Mouse (Mus musculus) kidney, postnatal 0 days (tissue): ENCODE data around the gene Ccdc157. TPM values are rescaled to one million over a fixed set of nuclear protein-coding genes. Genes with fewer than 3 reads are reported as not detected.

Experiments
- ATAC-seq: fragments of 200-750 bp; cut with Nextera tagmentation; replicated peaks from 2 replicates; pipeline ENCODE4 v1.8.0; 2017; ENCODE audit warnings: low read depth, moderate number of reproducible peaks, moderate TSS enrichment, moderate library complexity; ENCODE audit not compliant: low FRiP score
- DNase-seq: peaks from one replicate; pipeline ENCODE4 v3.0.0-alpha.2; 2016; ENCODE audit warnings: low spot score
- H3K27ac ChIP-seq: fragments of 300-500 bp; sonication (generic); 2 replicates; pipeline ENCODE4 v1.5.1; 2014; ENCODE audit warnings: mild to moderate bottlenecking
- H3K27me3 ChIP-seq: fragments of 300-500 bp; sonication (generic); 2 replicates; pipeline ENCODE4 v1.6.1; 2014; ENCODE audit warnings: low read length, mixed read lengths; ENCODE audit not compliant: insufficient read depth
- H3K36me3 ChIP-seq: fragments of 300-500 bp; sonication (generic); 2 replicates; pipeline ENCODE4 v1.6.1; 2014; ENCODE audit warnings: low read length, mixed read lengths; ENCODE audit not compliant: insufficient read depth
- H3K4me1 ChIP-seq: fragments of 300-500 bp; sonication (generic); replicated peaks from 2 replicates; pipeline ENCODE4 v1.6.1; 2014; ENCODE audit warnings: antibody characterized with exemption, low read length, mixed read lengths; ENCODE audit not compliant: insufficient read depth
- H3K4me2 ChIP-seq: fragments of 300-500 bp; sonication (generic); 2 replicates; pipeline ENCODE4 v1.6.1; 2014; ENCODE audit warnings: mild to moderate bottlenecking, low read length, moderate library complexity, mixed read lengths
- H3K4me3 ChIP-seq: fragments of 300-500 bp; sonication (generic); replicated peaks from 2 replicates; pipeline ENCODE4 v1.5.1; 2014; ENCODE audit warnings: low read depth, low read length
- H3K9ac ChIP-seq: fragments of 300-500 bp; sonication (generic); 2 replicates; pipeline ENCODE4 v1.6.1; 2014; ENCODE audit warnings: low read depth, low read length
- H3K9me3 ChIP-seq: fragments of 300-500 bp; sonication (generic); replicated peaks from 2 replicates; pipeline ENCODE4 v1.6.1; 2016; ENCODE audit warnings: low read length, inconsistent platforms, mixed read lengths
- CTCF ChIP-seq: IDR thresholded peaks from 2 replicates; pipeline ENCODE4 v1.5.1; 2016; ENCODE audit warnings: antibody characterized with exemption, low read depth, mild to moderate bottlenecking, moderate library complexity
- WGBS: fragments of 180-500 bp; shearing (Covaris S2); extraction: QIAGEN DNeasy Blood & Tissue Kit; methylation state at CpG from one replicate; pipeline ENCODE4 v1.1.7; 2014; 5-methylcytosine and 5-hydroxymethylcytosine counted together
- polyA plus RNA-seq: library from polyadenylated mRNA; unstranded; fragments of >200 nt; fragmentation: Nextera tagmentation; extraction: Ambion mirVana; gene quantifications from 2 replicates; pipeline ENCODE4 v1.2.1, GENCODE M21; 2015

The Ccdc157 gene
- polyA plus RNA-seq, 1 experiment from 2014 or later, result 5.9 TPM

DNA sequence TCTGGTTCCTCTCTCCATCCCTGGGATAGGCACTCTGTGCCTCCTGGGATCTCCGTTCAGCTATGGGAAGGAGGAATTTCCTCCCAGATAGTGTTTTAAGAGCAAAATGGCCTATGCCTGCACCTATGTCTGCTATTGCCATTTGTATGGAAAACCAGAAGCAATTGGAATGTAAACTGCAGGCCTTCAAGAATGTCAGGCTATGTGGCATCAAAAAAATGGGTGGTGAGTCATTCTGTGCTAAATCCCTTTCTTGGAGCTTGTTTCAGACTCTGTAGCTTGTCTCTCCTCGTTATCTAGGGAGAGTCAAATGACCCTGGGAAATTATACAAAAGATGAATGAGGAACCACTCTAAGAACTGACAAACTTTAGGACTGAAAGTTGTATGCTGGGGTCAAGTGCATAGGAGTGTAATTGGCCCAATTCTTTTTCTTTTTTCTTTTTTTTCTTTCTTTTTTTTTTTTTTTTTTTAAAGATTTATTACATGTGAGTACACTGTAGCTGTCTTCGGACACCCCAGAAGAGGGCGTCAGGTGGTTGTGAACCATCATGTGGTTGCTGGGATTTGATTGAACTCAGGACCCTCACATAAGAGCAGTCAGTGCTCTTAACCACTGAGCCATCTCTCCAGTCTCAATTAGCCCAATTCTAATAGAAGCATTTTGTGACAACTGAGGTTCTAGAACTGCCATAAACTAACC, 24.3 kb upstream of the Ccdc157 start:
- Histone ChIP-seq H3K27me3 (no peaks in the 10 kb centered on the region), H3K4me1 (peaks cover 14% of the 10 kb centered on the region), H3K9ac (no peak overlapping the region), H3K4me3 (no peak overlapping the region), H3K9me3 (no peaks in the 10 kb centered on the region), H3K4me2 (no peak overlapping the region), H3K36me3 (peaks cover 28% of the 10 kb centered on the region), H3K27ac (no peak overlapping the region)
- WGBS, result 60% methylated on average over 4 of the region's 4 CpGs
- no peak for ATAC-seq
- TF ChIP-seq CTCF, result peak; percentile 40; the same call in 1 of the 2 replicates
- no peak for DNase-seq

DNA sequence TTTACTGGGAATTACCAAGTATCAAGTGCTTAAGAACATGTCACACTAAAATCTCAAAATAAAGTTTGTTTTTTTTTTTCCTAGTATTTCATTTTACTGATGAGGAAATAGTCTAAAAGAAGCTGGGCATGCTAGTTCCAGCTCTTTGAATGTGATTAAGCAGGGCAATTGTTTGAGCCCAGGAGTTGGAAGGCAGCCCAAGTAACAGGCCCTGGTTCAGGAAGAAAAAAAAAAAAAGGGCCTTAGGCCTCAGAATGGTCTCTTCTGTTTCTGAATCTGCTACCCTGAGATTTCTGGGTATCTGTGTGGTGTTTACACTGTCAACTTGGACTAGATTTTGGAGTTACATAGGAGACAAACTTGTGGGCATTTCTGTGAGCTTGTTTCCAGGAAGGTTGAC, 23.4 kb upstream of the Ccdc157 start:
- H3K4me2 ChIP-seq, result no peak overlapping the region
- H3K9ac ChIP-seq, result no peak overlapping the region
- H3K4me1 ChIP-seq, result peaks cover 14% of the 10 kb centered on the region
- peaks cover 36% of the 10 kb centered on the region for H3K36me3 ChIP-seq
- H3K9me3 ChIP-seq, result no peaks in the 10 kb centered on the region
- H3K27ac ChIP-seq, result no peak overlapping the region
- DNase-seq (no peak), ATAC-seq (no peak)
- H3K4me3 ChIP-seq, result no peak overlapping the region
- no peak for TF ChIP-seq CTCF
- no peaks in the 10 kb centered on the region for H3K27me3 ChIP-seq

- no peak overlapping the region for H3K9ac ChIP-seq
- H3K4me3 ChIP-seq, result no peak overlapping the region
- WGBS, result 22% methylated on average over 1 of the region's 1 CpGs
- H3K27me3 ChIP-seq, result no peaks in the 10 kb centered on the region
- H3K4me2 ChIP-seq, result no peak overlapping the region
- DNase-seq (no peak), ATAC-seq (no peak)
- no peak for TF ChIP-seq CTCF
- H3K9me3 ChIP-seq, result no peaks in the 10 kb centered on the region
- no peak overlapping the region for H3K27ac ChIP-seq
- no peaks in the 10 kb centered on the region for H3K4me1 ChIP-seq
- peaks cover 51% of the 10 kb centered on the region for H3K36me3 ChIP-seq
Observed at GRCm38 (mm10) chr11:4182061-4182460, 22.0 kb upstream of the Ccdc157 start.

DNA sequence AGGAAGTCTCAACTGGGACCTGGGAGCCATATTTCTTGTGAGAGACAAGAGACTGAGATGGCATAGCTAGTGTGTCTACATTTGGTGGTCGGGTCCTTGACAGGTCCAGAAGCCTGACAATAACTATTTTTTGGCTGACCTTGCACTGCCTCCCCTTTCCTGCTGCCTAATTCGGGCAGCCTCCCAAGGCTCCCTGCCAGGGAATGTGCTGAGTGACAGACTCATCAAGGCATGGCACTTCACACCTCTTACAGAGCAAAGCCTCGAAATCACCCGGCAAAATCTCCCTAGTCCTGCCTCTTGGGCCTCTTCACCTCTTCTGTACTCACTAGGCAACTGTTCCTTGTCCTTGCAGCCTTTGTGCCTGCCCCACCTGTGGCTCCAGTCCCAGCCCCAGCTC, 17.6 kb upstream of the Ccdc157 start:
- Histone ChIP-seq H3K27ac (no peak overlapping the region), H3K36me3 (peaks cover 91% of the 10 kb centered on the region), H3K27me3 (no peaks in the 10 kb centered on the region), H3K4me3 (no peak overlapping the region), H3K4me1 (no peaks in the 10 kb centered on the region), H3K9me3 (no peaks in the 10 kb centered on the region), H3K9ac (no peak overlapping the region), H3K4me2 (no peak overlapping the region)
- ATAC-seq, result no peak
- WGBS, result 75% methylated on average over 4 of the region's 4 CpGs
- no peak for TF ChIP-seq CTCF
- DNase-seq, result no peak

DNA sequence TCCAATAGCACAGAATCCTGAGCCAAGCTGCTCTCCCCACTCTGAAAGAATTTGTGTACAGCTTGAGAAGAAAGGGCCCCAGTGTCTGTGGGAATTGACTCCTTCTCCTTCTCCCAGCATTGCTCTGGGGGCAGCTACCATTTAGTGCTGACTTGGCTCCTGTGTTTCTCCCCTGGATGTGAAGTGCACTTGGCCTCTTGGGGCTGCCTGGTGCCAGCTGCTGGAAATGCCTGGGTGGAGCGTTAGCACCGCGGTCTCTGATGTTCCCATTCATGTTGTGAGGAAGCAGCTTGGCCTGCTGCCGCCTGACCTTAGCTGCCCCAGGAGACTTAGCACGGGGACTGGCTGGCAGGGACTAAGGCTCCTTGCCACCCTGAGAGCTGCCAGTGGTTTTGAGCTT, 14.5 kb upstream of the Ccdc157 start:
- DNase-seq, result no peak
- WGBS, result 69% methylated on average over 5 of the region's 5 CpGs

DNA sequence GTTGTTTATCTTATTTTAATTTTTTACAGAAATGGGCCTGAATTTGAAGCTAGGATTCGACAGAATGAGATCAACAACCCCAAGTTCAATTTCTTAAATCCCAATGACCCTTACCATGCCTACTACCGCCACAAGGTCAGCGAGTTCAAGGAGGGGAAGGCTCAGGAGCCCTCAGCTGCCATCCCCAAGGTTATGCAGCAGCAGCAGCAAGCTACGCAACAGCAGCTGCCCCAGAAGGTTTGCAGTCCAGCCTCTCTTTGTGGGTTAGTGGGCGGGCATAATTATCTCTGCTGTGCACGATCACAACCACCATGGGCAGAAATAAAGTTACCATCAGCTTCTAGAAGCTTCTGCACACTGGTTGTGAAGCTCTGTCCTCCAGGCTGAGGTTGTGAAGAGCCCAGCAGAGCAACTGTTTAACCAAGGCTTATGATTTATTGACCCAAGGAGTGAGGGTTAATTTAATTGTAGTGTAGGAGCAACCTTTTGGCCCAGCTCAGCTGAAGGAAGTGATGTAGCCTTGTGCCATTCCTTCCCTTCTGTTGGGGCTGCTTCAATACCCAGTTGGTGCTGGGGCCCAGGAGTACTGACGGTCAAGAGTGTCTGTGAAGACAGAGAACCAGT, 6.5 kb upstream of the Ccdc157 start:
- TF ChIP-seq CTCF, result no peak
- Histone ChIP-seq H3K36me3 (peaks cover 60% of the 10 kb centered on the region), H3K27me3 (no peaks in the 10 kb centered on the region), H3K9ac (no peak overlapping the region), H3K9me3 (no peaks in the 10 kb centered on the region), H3K27ac (no peak overlapping the region), H3K4me2 (no peak overlapping the region), H3K4me3 (no peak overlapping the region), H3K4me1 (peaks cover 4% of the 10 kb centered on the region; the same call in 1 of the 2 replicates)
- ATAC-seq (no peak), DNase-seq (no peak)
- WGBS, result 89% methylated on average over 7 of the region's 7 CpGs

More for the DNA sequence above, 14.5 kb upstream of the Ccdc157 start:
- Histone ChIP-seq H3K4me2 (no peak overlapping the region), H3K9ac (no peak overlapping the region), H3K27me3 (no peaks in the 10 kb centered on the region), H3K4me3 (no peak overlapping the region), H3K4me1 (no peaks in the 10 kb centered on the region), H3K9me3 (no peaks in the 10 kb centered on the region), H3K27ac (no peak overlapping the region), H3K36me3 (peaks cover 94% of the 10 kb centered on the region)
- no peak for TF ChIP-seq CTCF
- no peak for ATAC-seq
